In genomic region chr1:131400844-131401243, GRCm38 (mm10) we compare ENCODE assay signal across 20 mouse cellular contexts.
A peak's percentile ranks its signal among the peaks of the same experiment; 100 is the strongest.
DNase-seq lines count a peak whose midpoint lies in the region; ATAC-seq lines count a peak whose summit lies in the region.
"Had no signal": no experiment of that assay in that cellular context is flagged by ENCODE, and none has a peak within 500 bp of the region (broad histone marks: within the 10 kb centered on the region; RNA-seq: fewer than 3 reads in every experiment).

No protein-coding gene starts in this region.

- 0 out of 2 replicates have a peak, but pooled peaks have one; percentile 37 for ATAC-seq in embryonic facial prominence, embryonic 14.5 days (ENCODE audit: low read depth)
- ATAC-seq in midbrain, embryonic 13.5 days: no peak
- no peak for ATAC-seq in midbrain, embryonic 11.5 days (ENCODE audit: low FRiP score)
- no peak for ATAC-seq in intestine, embryonic 16.5 days
- ATAC-seq: CD4-positive, CD25-positive, alpha-beta regulatory T cell, adult 4 months; forebrain, embryonic 14.5 days; hindbrain, embryonic 16.5 days had no signal

- DNase-seq in embryonic facial prominence, embryonic 14.5 days (ENCODE audit: low spot score): no peak
- no peak for DNase-seq in embryonic facial prominence, embryonic 10.5 days (ENCODE audit: low spot score)
- no peak for DNase-seq in midbrain, embryonic 11.5 days (ENCODE audit: low spot score, missing footprints)
- DNase-seq in 416B (ENCODE audit: low read depth): peak; percentile 23
- DNase-seq: adrenal gland, adult 8-10 months; B cell, adult 2 months; cerebellum, adult 11-12 months; cerebellum, adult 9-10 months; cerebellum, postnatal 25 days; gastrocnemius, postnatal 14 days; heart, postnatal 36 days; kidney, adult 18-20 months had no signal

- no peaks in the 10 kb centered on the region for H3K4me1 ChIP-seq in embryonic facial prominence, embryonic 14.5 days (ENCODE audit: control insufficient read depth, insufficient read depth, low read length)
- no peaks in the 10 kb centered on the region for H3K4me1 ChIP-seq in embryonic facial prominence, embryonic 10.5 days
- no peaks in the 10 kb centered on the region for H3K4me1 ChIP-seq in midbrain, embryonic 13.5 days (replicated peaks)
- H3K4me1 ChIP-seq in midbrain, embryonic 11.5 days (ENCODE audit: control insufficient read depth, insufficient read depth, low read length): no peaks in the 10 kb centered on the region; the same call in 1 of the 2 replicates
- no peaks in the 10 kb centered on the region for H3K4me1 ChIP-seq in intestine, embryonic 16.5 days (ENCODE audit: control insufficient read depth, insufficient read depth, low read length)
- H3K4me1 ChIP-seq: embryonic facial prominence, embryonic 13.5 days had no signal

- no peaks in the 10 kb centered on the region for H3K9me3 ChIP-seq in embryonic facial prominence, embryonic 14.5 days (ENCODE audit: control insufficient read depth, low read length)
- no peaks in the 10 kb centered on the region for H3K9me3 ChIP-seq in embryonic facial prominence, embryonic 10.5 days
- H3K9me3 ChIP-seq in midbrain, embryonic 13.5 days: no peaks in the 10 kb centered on the region
- H3K9me3 ChIP-seq in midbrain, embryonic 11.5 days (ENCODE audit: control insufficient read depth, low read length): no peaks in the 10 kb centered on the region
- H3K9me3 ChIP-seq in intestine, embryonic 16.5 days (ENCODE audit: control insufficient read depth, low read length): no peaks in the 10 kb centered on the region
- H3K9me3 ChIP-seq: embryonic facial prominence, embryonic 13.5 days; G1E; heart, embryonic 12.5 days had no signal

- H3K4me3 ChIP-seq in embryonic facial prominence, embryonic 14.5 days (ENCODE audit: low read depth, low read length): no peak overlapping the region
- no peak overlapping the region for H3K4me3 ChIP-seq in embryonic facial prominence, embryonic 10.5 days
- no peak overlapping the region for H3K4me3 ChIP-seq in midbrain, embryonic 13.5 days (replicated peaks)
- H3K4me3 ChIP-seq in midbrain, embryonic 11.5 days (ENCODE audit: low read depth, low read length): no peak overlapping the region
- H3K4me3 ChIP-seq in intestine, embryonic 16.5 days (ENCODE audit: low read length): no peak overlapping the region
- H3K4me3 ChIP-seq: embryonic facial prominence, embryonic 13.5 days; heart, embryonic 12.5 days had no signal

- no peak overlapping the region for H3K4me2 ChIP-seq in embryonic facial prominence, embryonic 14.5 days (ENCODE audit: low read depth, low read length)
- no peak overlapping the region for H3K4me2 ChIP-seq in midbrain, embryonic 13.5 days (replicated peaks)
- H3K4me2 ChIP-seq in midbrain, embryonic 11.5 days: no peak overlapping the region
- H3K4me2 ChIP-seq in intestine, embryonic 16.5 days (ENCODE audit: low read depth, low read length): no peak overlapping the region
- H3K4me2 ChIP-seq: embryonic facial prominence, embryonic 13.5 days; heart, embryonic 12.5 days had no signal

- no peak overlapping the region for H3K9ac ChIP-seq in embryonic facial prominence, embryonic 14.5 days (ENCODE audit: low read depth, low read length)
- no peak overlapping the region for H3K9ac ChIP-seq in midbrain, embryonic 13.5 days (replicated peaks)
- H3K9ac ChIP-seq in midbrain, embryonic 11.5 days (ENCODE audit: low read length): no peak overlapping the region
- no peak overlapping the region for H3K9ac ChIP-seq in intestine, embryonic 16.5 days (ENCODE audit: low read depth, low read length)
- H3K9ac ChIP-seq: embryonic facial prominence, embryonic 13.5 days; heart, embryonic 12.5 days had no signal

- H3K27me3 ChIP-seq in embryonic facial prominence, embryonic 14.5 days (replicated peaks; ENCODE audit: control insufficient read depth, insufficient read depth, low read length): no peaks in the 10 kb centered on the region
- H3K27me3 ChIP-seq in embryonic facial prominence, embryonic 10.5 days (replicated peaks; ENCODE audit: low read depth, poor library complexity, severe bottlenecking): no peaks in the 10 kb centered on the region
- no peaks in the 10 kb centered on the region for H3K27me3 ChIP-seq in midbrain, embryonic 13.5 days
- H3K27me3 ChIP-seq in midbrain, embryonic 11.5 days (ENCODE audit: control insufficient read depth, insufficient read depth, low read length): no peaks in the 10 kb centered on the region
- H3K27me3 ChIP-seq in intestine, embryonic 16.5 days (replicated peaks; ENCODE audit: control insufficient read depth, insufficient read depth, low read length): no peaks in the 10 kb centered on the region
- H3K27me3 ChIP-seq: embryonic facial prominence, embryonic 13.5 days; heart, embryonic 12.5 days had no signal

- no peak overlapping the region for H3K27ac ChIP-seq in embryonic facial prominence, embryonic 14.5 days (replicated peaks; ENCODE audit: low read depth, low read length)
- no peak overlapping the region for H3K27ac ChIP-seq in embryonic facial prominence, embryonic 10.5 days (replicated peaks)
- H3K27ac ChIP-seq in midbrain, embryonic 13.5 days: peak overlapping the region; percentile 36
- H3K27ac ChIP-seq in midbrain, embryonic 11.5 days (ENCODE audit: low read depth, low read length): no peak overlapping the region
- no peak overlapping the region for H3K27ac ChIP-seq in intestine, embryonic 16.5 days (ENCODE audit: low read length)
- H3K27ac ChIP-seq: embryonic facial prominence, embryonic 13.5 days had no signal

- 65% methylated on average over 3 of the region's 3 CpGs for WGBS in embryonic facial prominence, embryonic 14.5 days
- WGBS in embryonic facial prominence, embryonic 10.5 days: 89% methylated on average over 3 of the region's 3 CpGs
- 78% methylated on average over 3 of the region's 3 CpGs for WGBS in midbrain, embryonic 13.5 days
- 86% methylated on average over 3 of the region's 3 CpGs for WGBS in midbrain, embryonic 11.5 days
- 81% methylated on average over 3 of the region's 3 CpGs for WGBS in intestine, embryonic 16.5 days

- H3K36me3 ChIP-seq in embryonic facial prominence, embryonic 14.5 days (ENCODE audit: control insufficient read depth, insufficient read depth, low read length): no peaks in the 10 kb centered on the region
- no peaks in the 10 kb centered on the region for H3K36me3 ChIP-seq in embryonic facial prominence, embryonic 10.5 days (replicated peaks)
- H3K36me3 ChIP-seq in midbrain, embryonic 13.5 days: no peaks in the 10 kb centered on the region
- H3K36me3 ChIP-seq in midbrain, embryonic 11.5 days (ENCODE audit: control insufficient read depth, insufficient read depth, low read length): no peaks in the 10 kb centered on the region
- no peaks in the 10 kb centered on the region for H3K36me3 ChIP-seq in intestine, embryonic 16.5 days (ENCODE audit: control insufficient read depth, insufficient read depth, low read length)
